Mouse (Mus musculus): Measurements from ENCODE around the gene Adam21. TPM values are rescaled to one million over a fixed set of nuclear protein-coding genes. Genes with fewer than 3 reads are reported as not detected.

Gene Adam21
- 0.38 and 0.42 TPM in 2 replicates for polyA plus RNA-seq (2016; fragmentation: Nextera tagmentation; extraction: Ambion mirVana)

DNA sequence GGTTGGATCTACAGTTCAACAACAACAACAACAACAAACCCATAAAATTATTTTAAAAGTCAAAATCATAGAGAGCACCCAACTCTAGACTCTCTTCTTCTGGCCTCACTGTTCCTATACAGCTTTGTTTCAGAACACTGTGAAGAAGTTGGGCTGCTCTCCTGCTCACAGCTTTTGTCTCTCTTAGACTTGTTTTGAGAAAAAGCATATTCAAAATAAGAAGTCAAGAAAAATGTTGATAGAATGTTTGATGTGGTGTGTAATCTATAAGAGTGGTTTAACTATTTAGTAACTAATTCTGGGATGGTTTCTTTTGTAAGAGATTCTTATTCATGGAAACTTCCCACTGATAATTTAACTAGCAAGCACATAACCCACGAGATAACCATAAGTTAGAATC lies at the start of gene Adam21:
Gene Adam21 (minus strand): TSS at position 101 of the 400 bp plus-strand sequence.
- WGBS, result 83% methylated on average over 1 of the region's 1 CpGs
- no peak within 1 kb of the TSS for H3K27ac ChIP-seq
- H3K4me3 ChIP-seq, result no peak within 1 kb of the TSS
- no peak for DNase-seq (ENCODE audit: low spot score)
- H3K27me3 ChIP-seq (ENCODE audit: insufficient read depth, poor library complexity, severe bottlenecking), result no peaks in the 10 kb centered on the region
- H3K9me3 ChIP-seq, result no peaks in the 10 kb centered on the region
- H3K36me3 ChIP-seq, result peaks cover 27% of the 10 kb centered on the region
- H3K4me1 ChIP-seq (replicated peaks), result no peaks in the 10 kb centered on the region

- no peak overlapping the region for H3K4me3 ChIP-seq
- WGBS, result 78% methylated on average over 7 of the region's 7 CpGs
- DNase-seq (ENCODE audit: low spot score), result no peak
- H3K27me3 ChIP-seq (ENCODE audit: insufficient read depth, poor library complexity, severe bottlenecking), result 0 out of 2 replicates have a peak, but pooled peaks cover 6% of the 10 kb centered on the region
- H3K4me1 ChIP-seq (replicated peaks), result no peaks in the 10 kb centered on the region
- no peaks in the 10 kb centered on the region for H3K9me3 ChIP-seq
- H3K36me3 ChIP-seq, result no peaks in the 10 kb centered on the region
- H3K27ac ChIP-seq, result no peak overlapping the region
Observed at GRCm38 (mm10) chr12:81616980-81617379, 48.7 kb upstream of the Adam21 start.

- Histone ChIP-seq H3K9me3 (no peaks in the 10 kb centered on the region), H3K36me3 (no peaks in the 10 kb centered on the region), H3K4me1 (replicated peaks) (no peaks in the 10 kb centered on the region), H3K4me3 (no peak overlapping the region), H3K27ac (no peak overlapping the region), H3K27me3 (ENCODE audit: insufficient read depth, poor library complexity, severe bottlenecking) (0 out of 2 replicates have a peak, but pooled peaks cover 6% of the 10 kb centered on the region)
- WGBS, result 84% methylated on average over 6 of the region's 6 CpGs
- no peak for DNase-seq (ENCODE audit: low spot score)
Observed at GRCm38 (mm10) chr12:81615807-81616206, 47.5 kb upstream of the Adam21 start.

GRCm38 (mm10) chr12:81609445-81609844 lies 41.2 kb upstream of the Adam21 start:
- Histone ChIP-seq H3K4me1 (replicated peaks) (no peaks in the 10 kb centered on the region), H3K27ac (no peak overlapping the region), H3K9me3 (no peaks in the 10 kb centered on the region), H3K4me3 (no peak overlapping the region), H3K27me3 (ENCODE audit: insufficient read depth, poor library complexity, severe bottlenecking) (no peaks in the 10 kb centered on the region), H3K36me3 (no peaks in the 10 kb centered on the region)
- no peak for DNase-seq (ENCODE audit: low spot score)

DNA sequence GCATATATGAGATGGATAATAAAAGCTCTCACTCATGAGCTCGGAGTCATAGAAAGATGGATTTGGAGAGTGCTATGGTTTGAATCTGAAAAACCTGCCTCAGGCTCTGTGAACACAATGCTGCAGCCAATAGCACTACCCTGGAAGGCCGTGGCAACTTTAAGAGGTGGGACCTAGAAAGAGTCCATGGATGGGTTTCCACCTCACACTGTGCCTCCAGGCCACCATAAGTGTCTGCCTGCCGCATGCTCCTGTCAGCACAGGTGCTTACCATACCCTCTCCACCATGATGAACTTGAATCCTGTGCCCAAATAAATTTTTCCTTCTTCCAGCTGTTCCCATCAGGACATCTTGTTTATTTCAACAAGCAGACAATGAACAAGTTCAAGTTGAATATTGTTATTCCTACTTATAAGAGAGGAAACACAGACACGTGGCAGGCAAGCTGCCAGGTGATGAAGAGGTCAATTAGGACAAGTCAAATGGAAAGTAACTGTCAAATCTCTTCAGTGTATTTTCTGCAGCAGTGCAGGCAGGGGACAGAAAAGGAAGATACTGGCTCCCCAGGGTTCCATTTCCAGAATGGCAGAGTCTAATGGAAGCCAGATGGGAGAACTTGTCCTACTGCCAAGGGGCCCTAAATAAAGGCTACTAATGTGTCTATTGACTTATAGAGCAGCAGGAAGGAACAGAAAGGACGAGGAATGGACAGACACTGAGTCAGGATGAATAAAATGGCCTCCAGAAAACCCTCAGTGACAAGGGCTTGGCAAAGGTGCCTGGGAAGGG lies 36.9 kb upstream of the Adam21 start:
- Histone ChIP-seq H3K27me3 (ENCODE audit: insufficient read depth, poor library complexity, severe bottlenecking) (0 out of 2 replicates have a peak, but pooled peaks cover 3% of the 10 kb centered on the region), H3K4me3 (no peak overlapping the region), H3K4me1 (replicated peaks) (no peaks in the 10 kb centered on the region), H3K36me3 (no peaks in the 10 kb centered on the region), H3K9me3 (no peaks in the 10 kb centered on the region), H3K27ac (no peak overlapping the region)
- no peak for DNase-seq (ENCODE audit: low spot score)
- WGBS, result 69% methylated on average over 5 of the region's 5 CpGs

DNA sequence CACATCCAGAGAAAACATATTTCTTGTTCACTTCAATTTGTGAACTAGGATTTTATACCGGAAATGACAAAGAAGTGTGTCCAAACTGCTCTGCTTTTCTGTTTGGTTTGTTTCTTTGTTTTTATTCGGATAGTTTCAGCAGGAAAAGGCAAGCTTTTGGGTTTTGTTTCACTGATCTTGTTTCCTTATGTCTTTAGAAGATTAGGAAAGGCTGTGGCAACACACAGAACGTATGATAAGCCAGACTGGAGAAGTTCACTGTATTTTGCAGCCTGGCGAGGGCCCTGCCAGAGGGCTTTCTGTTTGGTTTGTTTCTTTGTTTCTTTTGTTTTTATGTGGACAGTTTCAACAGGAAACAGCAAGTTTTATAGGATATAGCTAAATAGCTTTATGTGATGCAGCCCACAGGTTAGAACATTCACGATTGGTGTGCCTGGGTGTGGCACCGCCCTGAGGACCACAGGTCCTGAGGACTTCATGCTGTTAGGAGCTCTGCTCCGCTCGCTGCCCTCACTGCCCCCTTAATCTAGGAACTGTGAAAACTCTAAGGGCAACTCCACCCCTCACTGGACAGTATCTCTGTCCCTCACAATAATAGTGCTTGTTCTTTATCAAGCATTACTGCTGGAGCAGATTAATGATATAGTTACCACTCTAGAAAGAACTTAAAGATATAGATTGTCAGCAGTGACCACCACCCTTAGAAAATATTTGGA lies 28.4 kb upstream of the Adam21 start:
- Histone ChIP-seq H3K4me1 (replicated peaks) (peaks cover 12% of the 10 kb centered on the region), H3K27me3 (ENCODE audit: insufficient read depth, poor library complexity, severe bottlenecking) (0 out of 2 replicates have a peak, but pooled peaks cover 4% of the 10 kb centered on the region), H3K27ac (no peak overlapping the region), H3K36me3 (no peaks in the 10 kb centered on the region), H3K4me3 (no peak overlapping the region), H3K9me3 (no peaks in the 10 kb centered on the region)
- WGBS, result 82% methylated on average over 8 of the region's 8 CpGs
- DNase-seq (ENCODE audit: low spot score), result no peak

DNA sequence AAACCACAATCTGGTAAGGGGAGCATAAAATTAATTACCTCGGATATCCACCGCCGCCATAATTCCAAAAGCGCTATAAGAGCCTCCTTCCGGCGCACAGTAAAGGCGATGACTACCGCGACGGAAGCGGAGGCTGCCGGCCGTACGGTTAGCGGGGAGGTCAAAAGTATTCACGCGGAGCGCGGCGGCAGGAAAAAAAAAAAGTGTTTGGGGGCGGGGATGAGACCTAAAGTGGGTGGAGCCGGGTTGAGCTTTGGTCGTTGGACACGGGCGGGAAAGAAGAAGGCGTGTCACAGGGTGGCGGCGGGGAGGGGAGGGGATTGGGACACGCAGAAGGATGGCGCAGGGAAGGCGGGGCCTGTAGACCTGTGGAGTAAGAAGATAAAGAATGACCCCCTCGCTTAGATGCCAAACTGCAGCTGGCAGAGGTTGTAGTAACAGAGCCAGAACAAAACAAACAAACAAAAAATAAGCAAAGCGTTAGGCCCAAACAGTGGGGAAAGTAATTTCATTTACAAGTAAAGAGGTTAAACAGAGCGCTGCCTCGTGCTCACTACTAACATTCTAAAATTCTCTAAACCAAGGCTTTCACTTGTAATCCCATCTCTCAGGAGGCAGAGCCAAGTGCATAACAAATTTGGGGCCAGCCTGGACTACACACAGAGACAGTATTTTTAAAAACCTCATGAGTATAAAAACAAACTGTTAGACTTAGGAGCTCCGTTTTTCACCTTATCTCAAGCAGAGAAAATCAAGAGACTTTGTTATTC lies 26.8 kb upstream of the Adam21 start, which contains the start of gene Med6:
Gene Med6 (minus strand): TSS at position 107 of the 770 bp plus-strand sequence.
- peaks cover 12% of the 10 kb centered on the region for H3K4me1 ChIP-seq (replicated peaks)
- H3K27me3 ChIP-seq (ENCODE audit: insufficient read depth, poor library complexity, severe bottlenecking), result no peaks in the 10 kb centered on the region
- DNase-seq (ENCODE audit: low spot score), result peak; percentile 97
- peak within 1 kb of the TSS; percentile 84 for H3K4me3 ChIP-seq
- H3K9me3 ChIP-seq, result no peaks in the 10 kb centered on the region
- 4% methylated on average over 36 of the region's 36 CpGs for WGBS
- peak within 1 kb of the TSS; percentile 89 for H3K27ac ChIP-seq
- H3K36me3 ChIP-seq, result peaks cover 11% of the 10 kb centered on the region

GRCm38 (mm10) chr12:81567931-81568330 lies 343 bp downstream of the Adam21 start:
- Histone ChIP-seq H3K4me3 (no peak overlapping the region), H3K4me1 (replicated peaks) (no peaks in the 10 kb centered on the region), H3K27ac (no peak overlapping the region), H3K9me3 (no peaks in the 10 kb centered on the region), H3K36me3 (peaks cover 23% of the 10 kb centered on the region), H3K27me3 (ENCODE audit: insufficient read depth, poor library complexity, severe bottlenecking) (no peaks in the 10 kb centered on the region)
- 89% methylated on average over 5 of the region's 5 CpGs for WGBS
- no peak for DNase-seq (ENCODE audit: low spot score)

DNA sequence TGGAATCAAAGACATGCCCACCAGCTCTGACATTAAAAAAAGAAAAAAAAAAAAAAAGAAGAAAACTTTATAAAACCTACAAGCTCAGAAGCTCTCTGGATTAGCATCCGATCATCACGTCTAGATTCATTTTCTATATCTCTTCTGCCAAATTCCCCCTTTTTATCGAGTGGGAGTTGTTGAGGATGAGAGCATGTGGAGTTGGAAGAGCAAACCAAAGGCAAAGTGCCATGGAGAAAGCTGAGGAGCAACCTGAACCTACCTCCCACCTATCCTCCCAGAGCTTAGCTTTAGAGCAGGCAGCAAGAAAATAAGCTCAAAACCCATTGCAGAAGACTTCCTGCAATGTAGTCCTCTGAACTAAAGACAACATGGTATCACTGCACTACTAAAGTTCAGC lies 4.1 kb downstream of the Adam21 start:
- Histone ChIP-seq H3K27ac (no peak overlapping the region), H3K27me3 (ENCODE audit: insufficient read depth, poor library complexity, severe bottlenecking) (no peaks in the 10 kb centered on the region), H3K9me3 (no peaks in the 10 kb centered on the region), H3K4me3 (no peak overlapping the region), H3K4me1 (replicated peaks) (no peaks in the 10 kb centered on the region), H3K36me3 (no peaks in the 10 kb centered on the region)
- 92% methylated on average over 3 of the region's 3 CpGs for WGBS
- DNase-seq (ENCODE audit: low spot score), result no peak

- H3K27ac ChIP-seq, result no peak overlapping the region
- H3K9me3 ChIP-seq, result no peaks in the 10 kb centered on the region
- H3K4me1 ChIP-seq (replicated peaks), result no peaks in the 10 kb centered on the region
- H3K4me3 ChIP-seq, result no peak overlapping the region
- DNase-seq (ENCODE audit: low spot score), result no peak
- no peaks in the 10 kb centered on the region for H3K36me3 ChIP-seq
- 81% methylated on average over 3 of the region's 3 CpGs for WGBS
- no peaks in the 10 kb centered on the region for H3K27me3 ChIP-seq (ENCODE audit: insufficient read depth, poor library complexity, severe bottlenecking)
Observed at GRCm38 (mm10) chr12:81549286-81549685, 19.0 kb downstream of the Adam21 start.

- no peaks in the 10 kb centered on the region for H3K27me3 ChIP-seq (ENCODE audit: insufficient read depth, poor library complexity, severe bottlenecking)
- DNase-seq (ENCODE audit: low spot score), result no peak
- no peaks in the 10 kb centered on the region for H3K9me3 ChIP-seq
- 70% methylated on average over 4 of the region's 4 CpGs for WGBS
- no peak overlapping the region for H3K27ac ChIP-seq
- H3K4me1 ChIP-seq (replicated peaks), result no peaks in the 10 kb centered on the region
- H3K4me3 ChIP-seq, result no peak overlapping the region
- H3K36me3 ChIP-seq, result no peaks in the 10 kb centered on the region
Observed at GRCm38 (mm10) chr12:81547163-81547562, 21.1 kb downstream of the Adam21 start.

DNA sequence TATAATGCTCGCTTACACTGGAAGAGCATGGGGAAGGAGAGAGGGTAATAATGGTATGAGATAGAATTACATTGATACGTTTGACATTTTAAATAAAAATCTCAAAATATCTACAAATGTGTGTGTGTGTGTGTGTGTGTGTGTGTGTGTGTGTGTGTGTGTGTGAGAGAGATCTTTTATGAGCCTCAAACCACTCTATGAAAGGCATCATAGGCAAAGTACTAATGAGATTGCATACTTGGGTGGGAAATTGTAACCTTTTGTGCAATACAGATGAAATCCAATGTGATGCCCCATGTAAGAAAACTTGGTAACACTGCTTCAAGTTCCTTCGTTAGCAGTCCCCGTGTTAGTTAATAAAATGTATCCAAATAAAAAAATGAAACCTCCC lies 35.2 kb downstream of the Adam21 start:
- 38% methylated on average over 4 of the region's 4 CpGs for WGBS
- H3K27me3 ChIP-seq (ENCODE audit: insufficient read depth, poor library complexity, severe bottlenecking), result no peaks in the 10 kb centered on the region
- peak overlapping the region; percentile 82 for H3K4me3 ChIP-seq
- peak overlapping the region; percentile 86 for H3K27ac ChIP-seq
- no peak for DNase-seq (ENCODE audit: low spot score)
- H3K36me3 ChIP-seq, result no peaks in the 10 kb centered on the region
- H3K9me3 ChIP-seq, result no peaks in the 10 kb centered on the region
- H3K4me1 ChIP-seq (replicated peaks), result peaks cover 17% of the 10 kb centered on the region
